Mouse (Mus musculus) liver, embryonic 14.5 days (tissue): ENCODE measurements at regions not wholly inside any gene's neighbourhood (a gene's known extent, or its start where the extent isn't known, plus 50 kb on each side); places are given as distances from the start of the nearest gene placed in this dataset.
"Not testable (repeated sequence)": the region's sequence is repeated elsewhere in the genome, so short reads cannot be mapped to it uniquely, and the experiment has no call there.

Experiments used
- CTCF ChIP-seq: IDR thresholded peaks from 2 replicates; pipeline ENCODE4 v1.5.1; 2016; ENCODE audit warnings: antibody characterized with exemption, low read depth, control low read depth
- EP300 ChIP-seq: IDR thresholded peaks from 2 replicates; pipeline ENCODE4 v1.6.1; 2016; ENCODE audit warnings: antibody characterized with exemption, low read depth

- TF ChIP-seq EP300, CTCF: not testable (repeated sequence)
Observed at GRCm38 (mm10) chr4:3414442-3415022, 229.4 kb upstream of the Vmn1r3 start.
